Mouse (Mus musculus) 3T3-L1 (cell line): ENCODE data around the gene Gm20388.

ENCODE experiments used
- DNase-seq: peaks from one replicate; pipeline ENCODE4 v3.0.0-alpha.2; 2015; ENCODE audit warnings: low read depth, low spot score

Gm20388 gene

DNA sequence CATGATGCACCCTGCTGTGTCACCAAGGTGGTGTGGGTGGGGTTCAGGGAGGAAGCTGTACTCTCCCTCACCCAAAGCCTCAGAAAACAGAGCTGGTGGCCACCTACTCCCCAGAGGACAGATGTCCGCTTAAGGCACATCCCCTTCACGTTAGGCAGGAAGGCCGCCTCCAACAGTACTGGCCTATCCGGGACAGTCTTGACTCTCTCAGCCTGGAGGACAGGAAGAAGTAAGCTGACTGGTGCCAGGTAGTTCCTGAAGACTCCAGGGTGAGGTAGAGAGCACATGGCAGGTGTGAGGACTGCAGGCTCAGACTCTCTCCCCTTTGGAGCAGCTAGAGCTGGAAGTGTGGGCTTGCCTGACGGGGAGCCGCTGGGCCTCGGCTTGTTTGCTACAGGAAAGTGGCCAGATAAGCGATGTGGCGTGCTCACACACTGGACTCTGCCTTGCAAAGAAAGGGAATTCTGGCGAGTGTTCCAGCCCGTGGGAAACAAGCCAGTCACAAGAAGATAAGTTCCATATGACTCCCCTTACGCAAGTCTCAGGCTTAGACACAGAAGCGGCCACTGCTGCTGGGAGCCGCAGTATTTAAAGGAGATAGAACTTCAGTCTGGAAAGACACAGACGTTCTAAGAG lies 3791.4 kb downstream of the Gm20388 start:
- peak; percentile 55 for DNase-seq

GRCm38 (mm10) chr8:123705376-123705775 lies 3794.7 kb downstream of the Gm20388 start:
- no peak for DNase-seq

DNA sequence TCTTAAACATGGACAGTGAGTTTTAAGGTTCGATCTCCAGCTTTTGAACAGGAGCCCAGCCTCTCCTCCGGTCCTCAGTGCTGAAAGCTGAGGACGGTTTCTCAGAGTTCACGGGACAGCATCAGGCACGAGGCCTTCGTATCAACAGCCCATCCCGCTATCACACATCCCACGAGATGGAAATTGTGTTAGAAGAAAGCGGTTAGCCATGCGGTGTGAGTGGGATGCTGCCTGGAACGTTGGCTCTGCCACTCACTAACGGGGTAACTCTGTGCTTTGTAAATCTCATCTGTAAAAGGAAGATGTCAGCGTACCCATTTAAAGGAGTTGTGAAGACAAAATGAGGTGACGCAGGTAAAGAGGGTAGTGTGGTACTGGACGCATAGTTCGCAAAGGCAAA lies 3796.5 kb downstream of the Gm20388 start:
- DNase-seq: no peak

- DNase-seq: no peak
Measured at GRCm38 (mm10) chr8:123708729-123709128, 3798.1 kb downstream of the Gm20388 start.

DNA sequence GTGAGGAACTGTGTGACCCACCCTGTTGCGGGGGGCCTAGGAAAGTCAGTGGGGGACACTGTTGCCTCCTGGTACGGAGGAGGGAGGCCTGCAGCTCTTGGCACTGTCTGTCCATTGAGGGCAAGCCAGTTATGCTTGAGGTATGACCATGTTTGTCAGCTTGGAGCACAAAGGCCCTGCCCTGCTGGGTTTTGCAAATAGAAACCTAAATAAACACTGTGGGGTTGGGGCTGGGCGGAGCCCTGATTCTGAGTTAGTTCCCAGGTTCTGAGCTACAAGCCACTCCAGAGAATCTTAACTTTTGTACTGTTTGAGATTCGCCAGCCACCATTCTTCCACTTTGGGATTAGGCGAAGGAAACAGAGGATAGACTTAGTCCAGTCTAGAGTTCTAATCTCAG lies 3799.7 kb downstream of the Gm20388 start:
- peak; percentile 31 for DNase-seq

DNA sequence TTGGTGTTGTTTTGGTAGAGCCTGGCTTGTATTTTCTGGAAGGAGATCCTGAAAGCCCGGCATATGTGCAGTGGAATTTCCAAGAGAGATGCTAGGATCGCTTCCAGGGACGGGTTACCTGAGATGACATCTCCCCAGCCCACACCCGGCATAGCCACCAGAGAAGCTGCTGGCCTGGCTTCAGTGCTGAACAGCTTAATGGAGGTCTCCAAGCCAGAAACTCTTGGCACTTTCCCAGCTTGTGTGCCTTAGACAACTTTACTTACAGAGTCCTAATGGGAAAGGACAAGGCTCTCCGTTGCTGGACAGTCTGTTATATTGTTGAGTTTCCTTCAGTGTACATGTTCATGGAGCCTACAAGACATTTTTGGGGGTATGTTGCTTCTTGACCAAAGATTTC lies 3803.8 kb downstream of the Gm20388 start:
- no peak for DNase-seq

DNA sequence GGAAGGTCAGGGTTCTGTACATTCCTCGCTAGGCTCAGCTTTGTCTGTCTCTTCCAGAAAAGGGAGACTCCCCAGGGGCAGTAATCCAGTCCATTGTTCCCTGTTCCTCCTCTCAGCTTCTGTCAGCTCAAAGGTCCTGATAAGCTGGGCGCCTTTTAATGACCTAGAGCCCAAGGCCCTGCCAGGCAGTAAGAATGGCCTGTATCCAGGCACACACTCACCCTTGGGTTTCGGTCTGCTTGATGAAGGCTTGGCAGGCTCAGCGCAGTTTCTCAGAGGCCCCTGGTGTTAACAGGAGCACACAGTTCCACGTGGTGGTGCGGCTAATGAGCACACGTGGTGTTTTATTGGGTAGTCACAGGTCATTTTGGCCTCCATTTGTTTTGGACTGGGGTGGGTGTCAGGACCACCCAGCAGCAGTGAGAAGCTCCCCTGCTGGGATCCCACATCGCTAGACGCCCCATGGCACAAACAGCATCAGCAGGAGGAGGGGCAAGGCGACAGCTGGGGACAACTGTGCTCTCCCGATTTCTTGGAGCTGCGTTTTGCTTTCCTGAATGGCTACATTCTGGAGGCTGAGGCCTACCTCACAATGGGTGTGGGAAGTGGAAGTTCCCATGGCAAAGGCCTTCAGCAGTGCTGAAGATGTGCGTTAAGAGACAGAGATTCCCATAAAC lies 3805.4 kb downstream of the Gm20388 start:
- no peak for DNase-seq

DNA sequence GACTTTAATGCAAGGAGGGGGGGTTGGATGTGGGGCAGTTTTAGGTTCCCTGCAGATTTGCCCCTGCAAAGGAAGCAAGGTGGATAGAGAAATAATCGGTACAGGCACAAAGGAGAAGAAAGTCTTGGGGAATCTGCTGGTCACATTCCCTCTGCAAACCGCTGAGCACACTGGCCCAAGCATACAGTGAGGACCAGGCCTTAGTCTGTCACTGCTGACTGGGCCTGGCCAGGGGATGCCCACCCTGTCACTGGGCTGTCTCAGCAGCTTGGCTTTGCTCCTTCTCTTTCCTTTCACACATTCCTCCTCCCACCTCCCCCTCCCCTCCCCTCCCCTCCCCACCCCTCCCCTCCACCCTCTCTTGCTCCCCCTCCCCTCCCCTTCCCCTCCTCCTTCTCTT lies 3806.5 kb downstream of the Gm20388 start:
- DNase-seq: peak; percentile 40

- DNase-seq: peak; percentile 98
Measured at GRCm38 (mm10) chr8:123717516-123718490, 3807.2 kb downstream of the Gm20388 start.

DNA sequence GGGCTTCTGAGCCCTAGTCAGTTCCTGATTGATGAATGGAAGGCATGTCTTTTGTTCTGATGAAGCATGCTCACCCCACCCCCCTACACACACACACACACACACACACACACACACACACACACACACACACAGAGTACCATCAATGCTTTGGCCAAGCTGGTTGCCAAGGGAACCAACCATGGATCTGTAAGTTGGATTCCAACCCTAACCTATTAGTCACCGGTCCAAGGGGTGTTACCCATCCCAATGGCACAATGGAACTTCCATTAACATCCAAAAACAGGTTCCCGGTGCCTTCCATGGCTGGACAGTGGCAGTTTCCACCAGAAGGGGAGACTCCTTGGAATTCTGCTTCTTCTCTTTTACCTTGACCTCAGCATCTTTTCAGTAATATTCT lies 3808.1 kb downstream of the Gm20388 start:
- DNase-seq: peak; percentile 67

DNA sequence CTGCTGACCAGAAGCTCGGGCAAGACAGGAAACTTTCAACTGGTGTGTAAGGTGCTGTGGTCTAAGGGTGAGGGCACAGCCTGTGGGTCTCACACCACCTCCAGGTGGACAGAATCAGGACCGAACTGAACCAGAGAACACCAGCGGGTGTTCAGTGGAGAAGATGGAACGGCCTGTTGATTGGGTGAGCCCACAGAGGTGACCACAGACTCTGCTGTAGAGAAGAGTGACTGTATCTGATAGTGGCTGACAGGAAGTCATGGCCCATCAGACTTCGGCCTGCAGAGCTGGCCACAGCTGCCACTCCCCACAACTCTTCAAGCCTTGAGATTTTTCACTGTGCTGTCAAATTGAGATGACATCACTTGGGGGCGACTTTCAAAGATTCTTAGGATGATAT lies 3808.6 kb downstream of the Gm20388 start:
- peak; percentile 32 for DNase-seq

DNA sequence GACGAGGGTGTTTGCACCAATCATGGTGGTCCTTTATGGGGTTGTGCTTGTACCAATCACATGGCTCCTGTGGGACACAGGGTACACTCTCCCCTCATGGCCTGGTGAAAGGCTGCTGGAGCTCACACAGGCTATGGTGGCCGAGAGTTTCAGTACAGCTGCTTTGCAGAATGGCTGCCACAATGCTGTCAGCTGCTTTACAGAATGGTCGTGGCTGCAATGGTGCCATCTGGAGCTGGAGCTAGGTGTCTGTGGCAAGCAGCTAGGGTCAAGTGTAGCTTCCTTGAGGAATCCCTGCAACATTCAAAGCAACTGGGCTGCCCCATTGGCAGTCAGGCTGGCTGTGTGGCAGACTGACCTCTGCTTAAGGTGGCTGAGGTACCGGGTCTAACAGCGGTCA lies 3809.2 kb downstream of the Gm20388 start:
- DNase-seq: no peak

- no peak for DNase-seq
Measured at GRCm38 (mm10) chr8:123720471-123721001, 3809.9 kb downstream of the Gm20388 start.

GRCm38 (mm10) chr8:123722245-123722644 lies 3811.6 kb downstream of the Gm20388 start:
- DNase-seq: peak; percentile 34

GRCm38 (mm10) chr8:123724752-123725151 lies 3814.1 kb downstream of the Gm20388 start:
- no peak for DNase-seq

DNA sequence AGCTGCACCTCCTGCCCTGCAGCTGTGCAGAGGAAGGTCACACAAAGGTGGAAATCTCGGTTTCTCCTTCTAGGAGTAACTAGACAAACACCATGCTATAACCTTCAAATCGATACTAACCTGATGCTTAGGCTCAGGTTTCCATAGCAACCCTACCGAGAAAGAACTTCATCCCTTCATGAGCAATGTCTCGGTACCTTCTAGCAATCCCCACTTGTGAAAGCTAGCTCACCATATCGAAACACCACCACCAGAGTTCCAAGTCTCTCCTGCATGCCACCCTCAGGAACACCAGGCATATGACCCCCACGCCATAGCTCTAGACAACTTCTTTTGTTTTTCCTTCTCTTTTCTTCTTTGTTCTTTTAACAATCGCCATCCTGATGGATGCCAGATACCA lies 3814.6 kb downstream of the Gm20388 start:
- DNase-seq: no peak

- no peak for DNase-seq
Measured at GRCm38 (mm10) chr8:123726759-123727158, 3816.1 kb downstream of the Gm20388 start.

DNA sequence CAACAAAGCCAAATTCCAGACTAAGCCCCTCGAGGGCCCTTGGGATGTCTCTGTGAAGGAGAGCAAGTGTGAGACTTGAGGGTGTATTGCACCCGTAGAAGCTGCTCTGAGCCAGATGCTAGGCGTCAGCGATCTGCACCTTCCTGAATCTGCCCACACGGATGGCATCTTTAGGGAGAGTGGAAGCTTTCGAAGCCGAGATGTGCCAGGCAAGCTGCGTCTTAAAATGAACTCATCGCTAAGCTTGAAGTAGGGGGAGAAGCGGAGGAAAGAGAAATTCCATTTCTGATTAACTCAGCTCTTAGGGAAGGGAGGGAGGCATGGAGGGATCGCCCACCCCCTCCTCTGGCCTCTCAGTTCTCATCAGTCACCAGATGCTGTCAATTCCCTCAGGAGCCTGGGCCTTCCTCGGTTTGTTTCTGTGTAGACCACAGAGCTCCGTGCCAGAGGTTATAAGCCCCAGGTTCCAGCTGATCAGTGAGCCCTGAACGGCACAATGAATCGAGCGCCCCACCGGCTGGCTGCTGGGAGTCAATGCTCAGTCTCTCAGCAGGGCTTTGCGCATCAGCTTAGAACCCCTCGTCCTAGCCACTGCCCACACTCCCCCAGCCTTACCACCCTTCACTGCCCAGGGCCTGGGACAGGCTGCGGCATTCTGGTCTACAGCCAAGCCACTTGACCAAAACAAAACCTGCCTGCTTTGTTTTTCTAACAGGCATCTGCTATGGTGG lies 3818.6 kb downstream of the Gm20388 start:
- DNase-seq: peak; percentile 85

GRCm38 (mm10) chr8:123729786-123730411 lies 3819.3 kb downstream of the Gm20388 start:
- DNase-seq: no peak

DNA sequence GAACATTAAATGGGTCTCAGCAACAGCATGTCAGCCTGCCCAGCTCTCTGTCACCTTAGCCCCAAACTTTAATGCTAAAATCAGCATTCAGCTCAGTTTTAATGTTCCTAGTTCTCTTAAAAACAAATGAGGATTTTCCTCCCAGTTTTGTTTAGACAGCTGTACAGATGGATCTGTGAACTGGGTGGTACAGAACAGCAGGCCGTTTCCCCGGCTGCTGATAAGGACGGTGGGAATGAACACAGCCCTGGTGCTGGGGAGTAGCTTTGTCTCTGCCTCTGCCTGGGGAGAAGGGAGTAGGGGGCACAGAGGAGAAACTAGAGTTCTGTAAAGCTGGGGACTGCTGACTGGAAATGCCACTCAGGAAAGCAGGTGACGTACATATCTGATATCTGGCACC lies 3821.7 kb downstream of the Gm20388 start:
- no peak for DNase-seq

DNA sequence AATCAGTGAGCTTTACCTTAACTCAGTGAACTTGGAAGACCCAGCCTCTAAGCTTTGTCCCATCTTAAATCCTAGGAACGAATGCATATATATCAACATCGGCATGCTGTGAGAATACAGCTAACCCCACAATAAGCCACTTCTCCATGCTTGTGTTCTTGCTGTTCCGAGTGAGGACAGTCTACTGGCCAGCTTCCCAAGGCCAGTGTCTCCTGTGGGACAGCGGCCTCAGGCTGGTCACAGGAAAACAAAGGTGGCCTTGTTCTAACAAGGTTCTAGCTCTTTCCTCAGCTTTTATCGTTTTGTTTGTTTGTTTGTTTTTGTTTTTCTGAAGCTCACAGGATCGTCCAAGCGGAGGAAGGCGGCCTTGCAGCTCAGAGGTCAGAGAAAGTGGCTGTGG lies 3823.8 kb downstream of the Gm20388 start:
- no peak for DNase-seq
